Mouse (Mus musculus): ENCODE data around the gene Slc6a5. TPM values are rescaled to one million over a fixed set of nuclear protein-coding genes. Genes with fewer than 3 reads are reported as not detected.

Slc6a5 gene
- total and polyA plus RNA-seq, 3 experiments = not detected

- Histone ChIP-seq H3K36me3 (ENCODE audit: control insufficient read depth in 1 of 2, insufficient read depth in 2 of 2, low read length in 2 of 2) (no peaks in the 10 kb centered on the region), H3K27ac (ENCODE audit: control insufficient read depth, low read depth, low read length) (no peak overlapping the region), H3K27me3 (ENCODE audit: control insufficient read depth in 1 of 2, insufficient read depth in 2 of 2, low read length in 2 of 2) (no peaks in the 10 kb centered on the region), H3K79me2 (ENCODE audit: control insufficient read depth, insufficient read depth, low read length, poor library complexity) (no peaks in the 10 kb centered on the region), H3K9ac (ENCODE audit: control insufficient read depth, low read depth, low read length, poor library complexity, severe bottlenecking) (no peak overlapping the region), H3K4me1 (ENCODE audit: control insufficient read depth in 1 of 2, insufficient read depth in 2 of 2, low read length in 2 of 2) (no peaks in the 10 kb centered on the region), H3K9me3 (replicated peaks; ENCODE audit: insufficient read depth, low read length) (no peaks in the 10 kb centered on the region), H3K4me3 (ENCODE audit: control insufficient read depth in 1 of 2, insufficient read depth in 1 of 2, low read depth in 2 of 2, low read length in 2 of 2) (no peak overlapping the region)
- no peak for TF ChIP-seq MAFK (IDR thresholded peaks at IDR 0.05; ENCODE audit: borderline replicate concordance, low read depth, low read length)
- TF ChIP-seq MYB (IDR thresholded peaks at IDR 0.05; ENCODE audit: low read depth, low read length) = no peak
- TF ChIP-seq RAD21 (IDR thresholded peaks at IDR 0.05; ENCODE audit: low read depth, low read length) = no peak
- no peak for TF ChIP-seq ZC3H11A (IDR thresholded peaks at IDR 0.05; ENCODE audit: low read depth, low read length)
- TF ChIP-seq HCFC1 (IDR thresholded peaks at IDR 0.05; ENCODE audit: low read depth, low read length) = no peak
- no peak for TF ChIP-seq JUND (IDR thresholded peaks at IDR 0.05; ENCODE audit: low read depth, low read length)
- no peak for TF ChIP-seq TCF12 (IDR thresholded peaks at IDR 0.05; ENCODE audit: low read depth, low read length)
- DNase-seq (ENCODE audit: low read depth, low spot score) = no peak
Observed at GRCm38 (mm10) chr7:49902003-49902552, 7.9 kb upstream of the Slc6a5 start.

- DNase-seq (ENCODE audit: low read depth, low spot score) = no peak
- Histone ChIP-seq H3K9ac (ENCODE audit: control insufficient read depth, low read depth, low read length, poor library complexity, severe bottlenecking) (no peak overlapping the region), H3K4me3 (ENCODE audit: control insufficient read depth in 1 of 2, insufficient read depth in 1 of 2, low read depth in 2 of 2, low read length in 2 of 2) (no peak overlapping the region), H3K9me3 (replicated peaks; ENCODE audit: insufficient read depth, low read length) (no peaks in the 10 kb centered on the region), H3K36me3 (ENCODE audit: control insufficient read depth in 1 of 2, insufficient read depth in 2 of 2, low read length in 2 of 2) (no peaks in the 10 kb centered on the region), H3K4me1 (ENCODE audit: control insufficient read depth in 1 of 2, insufficient read depth in 2 of 2, low read length in 2 of 2) (no peaks in the 10 kb centered on the region), H3K27ac (ENCODE audit: control insufficient read depth, low read depth, low read length) (no peak overlapping the region), H3K79me2 (ENCODE audit: control insufficient read depth, insufficient read depth, low read length, poor library complexity) (no peaks in the 10 kb centered on the region), H3K27me3 (ENCODE audit: control insufficient read depth in 1 of 2, insufficient read depth in 2 of 2, low read length in 2 of 2) (no peaks in the 10 kb centered on the region)
- TF ChIP-seq USF2 (IDR thresholded peaks at IDR 0.05; ENCODE audit: borderline replicate concordance in 1 of 2, insufficient read depth in 1 of 2, low read depth in 1 of 2, low read length in 2 of 2) = no peak
Observed at GRCm38 (mm10) chr7:49907191-49908171, 2.5 kb upstream of the Slc6a5 start.

GRCm38 (mm10) chr7:49908181-49908855 is 1.6 kb upstream of the Slc6a5 start:
- H3K9me3 ChIP-seq (replicated peaks; ENCODE audit: insufficient read depth, low read length) = no peaks in the 10 kb centered on the region
- no peak overlapping the region for H3K27ac ChIP-seq (ENCODE audit: control insufficient read depth, low read depth, low read length)
- H3K36me3 ChIP-seq (ENCODE audit: control insufficient read depth in 1 of 2, insufficient read depth in 2 of 2, low read length in 2 of 2) = no peaks in the 10 kb centered on the region
- H3K4me3 ChIP-seq (ENCODE audit: control insufficient read depth in 1 of 2, insufficient read depth in 1 of 2, low read depth in 2 of 2, low read length in 2 of 2) = no peak overlapping the region
- no peak overlapping the region for H3K9ac ChIP-seq (ENCODE audit: control insufficient read depth, low read depth, low read length, poor library complexity, severe bottlenecking)
- DNase-seq (ENCODE audit: low read depth, low spot score) = no peak
- no peaks in the 10 kb centered on the region for H3K4me1 ChIP-seq (ENCODE audit: control insufficient read depth in 1 of 2, insufficient read depth in 2 of 2, low read length in 2 of 2)
- H3K79me2 ChIP-seq (ENCODE audit: control insufficient read depth, insufficient read depth, low read length, poor library complexity) = no peaks in the 10 kb centered on the region
- no peaks in the 10 kb centered on the region for H3K27me3 ChIP-seq (ENCODE audit: control insufficient read depth in 1 of 2, insufficient read depth in 2 of 2, low read length in 2 of 2)
- TF ChIP-seq MYB (IDR thresholded peaks at IDR 0.05; ENCODE audit: low read depth, low read length) = no peak
- TF ChIP-seq CHD2 (IDR thresholded peaks at IDR 0.05; ENCODE audit: low read length) = no peak
- no peak for TF ChIP-seq POLR2AphosphoS2 (IDR thresholded peaks at IDR 0.05; ENCODE audit: low read length)
- no peak for TF ChIP-seq MYC (IDR thresholded peaks at IDR 0.05; ENCODE audit: low read depth, low read length)
- TF ChIP-seq E2F4 (IDR thresholded peaks at IDR 0.05; ENCODE audit: borderline replicate concordance, low read depth, low read length) = no peak
- TF ChIP-seq ZMIZ1 (IDR thresholded peaks at IDR 0.05; ENCODE audit: low read depth, low read length) = no peak
- no peak for TF ChIP-seq GABPA (IDR thresholded peaks at IDR 0.05; ENCODE audit: low read depth, low read length)
- no peak for TF ChIP-seq SMC3 (IDR thresholded peaks at IDR 0.05; ENCODE audit: low read depth, low read length)
- TF ChIP-seq EP300 (IDR thresholded peaks at IDR 0.05; ENCODE audit: low read depth in 1 of 2, low read length in 2 of 2) = no peak
- TF ChIP-seq CHD1 (IDR thresholded peaks at IDR 0.05; ENCODE audit: low read depth, low read length) = no peak
- no peak for TF ChIP-seq TCF12 (IDR thresholded peaks at IDR 0.05; ENCODE audit: low read depth, low read length)
- no peak for TF ChIP-seq POLR2AphosphoS5 (IDR thresholded peaks at IDR 0.05; ENCODE audit: borderline replicate concordance, low read depth, low read length)
- TF ChIP-seq TAL1 (IDR thresholded peaks at IDR 0.05; ENCODE audit: low read length) = no peak
- no peak for TF ChIP-seq RCOR1 (IDR thresholded peaks at IDR 0.05; ENCODE audit: low read depth, low read length)
- no peak for TF ChIP-seq MEF2A (IDR thresholded peaks at IDR 0.05; ENCODE audit: extremely low read depth, insufficient replicate concordance, low read depth, low read length, poor library complexity, severe bottlenecking)
- no peak for TF ChIP-seq MXI1 (IDR thresholded peaks at IDR 0.05; ENCODE audit: low read depth, low read length)

Data from MEL (cell line).